Mouse (Mus musculus): Measurements from ENCODE around the gene Gnb2.

GRCm38 (mm10) chr5:137522711-137523110 is 10.6 kb downstream of the Gnb2 start:
- TF ChIP-seq CTCF (IDR thresholded peaks at IDR 0.05; ENCODE audit: low read depth, low read length) = no peak
- TF ChIP-seq GATA1 (IDR thresholded peaks at IDR 0.05; ENCODE audit: borderline replicate concordance, low read length) = no peak
- TF ChIP-seq POLR2AphosphoS5 (IDR thresholded peaks at IDR 0.05; ENCODE audit: insufficient replicate concordance, low read depth, low read length) = no peak

Data from G1E (cell line).